Mouse (Mus musculus) bone marrow macrophage, adult 2 months (primary cell): ENCODE data around the gene Trim66.

Source experiments
- CTCF ChIP-seq: IDR thresholded peaks from 2 replicates; pipeline ENCODE4 v1.5.1; 2012; ENCODE audit warnings: low read depth, mild to moderate bottlenecking, low read length, moderate library complexity
- POLR2A ChIP-seq: IDR thresholded peaks from 2 replicates; pipeline ENCODE4 v1.6.1; 2012; ENCODE audit warnings: mild to moderate bottlenecking, low read depth, low read length, borderline replicate concordance

- no peak for TF ChIP-seq POLR2A
- TF ChIP-seq CTCF, result no peak
These were observed 37.2 kb downstream of the Trim66 start for GRCm38 (mm10) chr7:109470700-109471099.
